ENCODE assay signal across 1 mouse cellular context in genomic region chr16:18220856-18221542, GRCm38 (mm10).
TF ChIP-seq lines count a peak whose summit lies in the region.

No protein-coding gene starts in this region.

TF ChIP-seq in CH12.LX, 34 proteins besides CTCF, POLR2A, EP300 and RAD21:
- no peak for TF ChIP-seq MAFK (IDR thresholded peaks at IDR 0.05; ENCODE audit: insufficient replicate concordance, low read length)
- TF ChIP-seq MAZ (IDR thresholded peaks at IDR 0.05; ENCODE audit: low read depth, low read length), result 0 out of 2 replicates have a peak, but pooled peaks have one; percentile 11
- no peak for TF ChIP-seq IRF4 (IDR thresholded peaks at IDR 0.05; ENCODE audit: low read depth, low read length)
